Mouse (Mus musculus) heart, postnatal 0 days (tissue): Measurements from ENCODE around the gene Rabl3. TPM values are rescaled to one million over a fixed set of nuclear protein-coding genes. Genes with fewer than 3 reads are reported as not detected.

Source experiments
- ATAC-seq: fragments of 200-750 bp; cut with Nextera tagmentation; 2 replicates; pipeline ENCODE4 v1.8.0; 2017; ENCODE audit warnings: low read depth, moderate number of reproducible peaks, moderate library complexity; ENCODE audit not compliant: insufficient read depth
- DNase-seq: peaks from one replicate; pipeline ENCODE4 v3.0.0-alpha.2; 2016; ENCODE audit warnings: low spot score
- H3K27ac ChIP-seq: fragments of 300-500 bp; sonication (generic); 2 replicates; pipeline ENCODE4 v1.5.1; 2014; ENCODE audit warnings: low read depth, mild to moderate bottlenecking
- H3K27me3 ChIP-seq: fragments of 300-500 bp; sonication (generic); 2 replicates; pipeline ENCODE4 v1.6.1; 2014; ENCODE audit warnings: low read length, mixed read lengths; ENCODE audit not compliant: control insufficient read depth, insufficient read depth
- H3K36me3 ChIP-seq: fragments of 300-500 bp; sonication (generic); replicated peaks from 2 replicates; pipeline ENCODE4 v1.6.1; 2014; ENCODE audit warnings: low read length, mixed read lengths; ENCODE audit not compliant: control insufficient read depth, insufficient read depth
- H3K4me1 ChIP-seq: fragments of 300-500 bp; sonication (generic); 2 replicates; pipeline ENCODE4 v1.6.1; 2014; ENCODE audit warnings: antibody characterized with exemption; ENCODE audit not compliant: control insufficient read depth, insufficient read depth
- H3K4me2 ChIP-seq: fragments of 300-500 bp; sonication (generic); 2 replicates; pipeline ENCODE4 v1.6.1; 2014; ENCODE audit warnings: low read depth, mild to moderate bottlenecking, low read length, moderate library complexity
- H3K4me3 ChIP-seq: fragments of 300-500 bp; sonication (generic); 2 replicates; pipeline ENCODE4 v1.5.1; 2014; ENCODE audit warnings: low read depth, low read length
- H3K9ac ChIP-seq: fragments of 300-500 bp; sonication (generic); replicated peaks from 2 replicates; pipeline ENCODE4 v1.6.1; 2014; ENCODE audit warnings: low read depth, low read length, mixed read lengths
- H3K9me3 ChIP-seq: fragments of 300-500 bp; sonication (generic); replicated peaks from 2 replicates; pipeline ENCODE4 v1.6.1; 2016; ENCODE audit warnings: low read length; ENCODE audit not compliant: control insufficient read depth
- CTCF ChIP-seq: IDR thresholded peaks from 2 replicates; pipeline ENCODE4 v1.5.1; 2016; ENCODE audit warnings: antibody characterized with exemption, control low read depth, low read depth
- EP300 ChIP-seq: IDR thresholded peaks from 2 replicates; pipeline ENCODE4 v1.6.1; 2016; ENCODE audit warnings: antibody characterized with exemption, low read depth
- WGBS: fragments of 180-500 bp; shearing (Covaris S2); extraction: QIAGEN DNeasy Blood & Tissue Kit; methylation state at CpG from one replicate; pipeline ENCODE4 v1.1.7; 2014; 5-methylcytosine and 5-hydroxymethylcytosine counted together
- polyA plus RNA-seq: library from polyadenylated mRNA; unstranded; fragments of >200 nt; fragmentation: Nextera tagmentation; extraction: Ambion mirVana; gene quantifications from 2 replicates; pipeline ENCODE4 v1.2.1, GENCODE M21; 2015
- total RNA-seq: library from RNA; depleted of rRNA; stranded (reverse); fragments of >200 nt; gene quantifications from 2 replicates; pipeline ENCODE4 v1.2.3, GENCODE M21; 2014; ENCODE audit warnings: low replicate concordance

Gene Rabl3
- total and polyA plus RNA-seq, 2 experiments from 2014 or later = 4.9 to 18.5 TPM

- DNase-seq (no peak), ATAC-seq (no peak)
- Histone ChIP-seq H3K4me2 (no peak overlapping the region), H3K4me3 (no peak overlapping the region), H3K36me3 (peaks cover 42% of the 10 kb centered on the region), H3K4me1 (no peaks in the 10 kb centered on the region), H3K27me3 (no peaks in the 10 kb centered on the region), H3K27ac (no peak overlapping the region), H3K9ac (no peak overlapping the region), H3K9me3 (no peaks in the 10 kb centered on the region)
- TF ChIP-seq CTCF (no peak), EP300 (no peak)
- WGBS = 94% methylated on average over 15 of the region's 15 CpGs
Measured at GRCm38 (mm10) chr16:37511489-37511888, 28.2 kb upstream of the Rabl3 start.

GRCm38 (mm10) chr16:37514644-37515043, 25.0 kb upstream of the Rabl3 start:
- TF ChIP-seq CTCF (no peak), EP300 (no peak)
- Histone ChIP-seq H3K4me2 (no peak overlapping the region), H3K4me3 (no peak overlapping the region), H3K27ac (no peak overlapping the region), H3K9ac (no peak overlapping the region), H3K9me3 (no peaks in the 10 kb centered on the region), H3K4me1 (no peaks in the 10 kb centered on the region), H3K36me3 (peaks cover 47% of the 10 kb centered on the region), H3K27me3 (no peaks in the 10 kb centered on the region)
- WGBS = 86% methylated on average over 8 of the region's 8 CpGs
- ATAC-seq (no peak), DNase-seq (no peak)

DNA sequence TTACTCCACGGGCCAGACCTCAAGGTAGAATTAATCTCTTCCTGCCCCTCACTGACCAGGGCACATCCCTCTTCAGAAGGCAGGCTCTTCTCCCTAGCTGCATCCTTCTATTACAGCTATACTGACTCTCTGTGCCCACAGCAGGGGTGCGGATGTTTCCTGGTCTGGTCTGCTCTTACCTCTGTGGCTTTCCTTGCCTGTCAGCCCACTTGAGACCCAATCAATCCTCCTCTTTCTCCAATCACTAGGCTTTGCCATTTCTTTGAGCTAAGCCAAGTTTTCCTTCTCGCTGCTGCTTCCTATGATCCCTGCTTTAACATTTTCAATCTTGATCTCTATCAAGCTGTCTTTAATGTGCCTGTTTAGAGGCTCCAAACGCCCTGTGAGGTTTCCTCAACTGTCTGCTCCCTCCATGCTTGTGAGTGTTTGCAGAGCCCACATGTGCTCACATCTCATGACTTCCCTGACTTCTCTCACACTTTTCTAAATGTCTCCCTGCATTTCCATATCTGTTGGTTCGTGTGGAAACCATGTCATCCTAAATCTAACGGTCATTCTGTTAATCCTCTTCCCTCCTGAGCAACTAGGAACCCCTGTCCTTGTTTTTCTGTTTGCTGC, 23.2 kb upstream of the Rabl3 start:
- Histone ChIP-seq H3K4me2 (no peak overlapping the region), H3K27me3 (no peaks in the 10 kb centered on the region), H3K27ac (no peak overlapping the region), H3K4me3 (no peak overlapping the region), H3K36me3 (peaks cover 52% of the 10 kb centered on the region), H3K9ac (no peak overlapping the region), H3K9me3 (no peaks in the 10 kb centered on the region), H3K4me1 (no peaks in the 10 kb centered on the region)
- 82% methylated on average over 6 of the region's 6 CpGs for WGBS
- no peak for DNase-seq
- TF ChIP-seq EP300 (no peak), CTCF (no peak)
- ATAC-seq = no peak

DNA sequence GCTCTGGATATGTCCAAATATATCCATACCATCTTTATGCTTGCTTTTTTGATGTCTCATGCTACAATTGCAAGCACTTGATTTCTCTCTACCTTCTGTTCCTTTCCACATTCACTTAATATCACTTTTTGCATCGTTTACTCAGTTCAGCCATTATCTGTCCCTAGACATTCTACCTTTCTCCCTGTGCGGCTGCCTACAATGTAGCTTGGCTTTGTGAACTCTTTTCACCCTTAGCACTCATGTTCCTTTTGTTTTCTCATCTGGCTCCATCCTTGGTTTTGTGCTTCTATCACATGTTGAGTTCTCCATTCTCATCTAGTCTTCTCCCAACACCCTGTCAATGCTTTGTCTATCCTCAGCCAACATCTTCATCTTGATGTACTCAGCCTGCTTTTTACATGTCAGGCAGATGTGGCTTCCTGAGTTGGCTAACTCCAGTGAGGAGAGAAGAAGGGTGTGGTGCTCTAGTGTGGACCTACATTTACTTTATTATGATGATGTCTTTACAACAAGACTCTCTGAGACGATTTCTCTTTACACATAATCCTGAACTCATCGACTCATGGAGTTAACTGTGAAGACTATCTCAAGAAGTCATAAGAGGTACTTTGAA, 22.0 kb upstream of the Rabl3 start:
- DNase-seq (no peak), ATAC-seq (no peak)
- Histone ChIP-seq H3K4me3 (no peak overlapping the region), H3K36me3 (peaks cover 55% of the 10 kb centered on the region), H3K4me2 (no peak overlapping the region), H3K27ac (no peak overlapping the region), H3K4me1 (no peaks in the 10 kb centered on the region), H3K9ac (no peak overlapping the region), H3K9me3 (no peaks in the 10 kb centered on the region), H3K27me3 (no peaks in the 10 kb centered on the region)
- WGBS = 93% methylated on average over 4 of the region's 4 CpGs
- TF ChIP-seq CTCF (no peak), EP300 (no peak)

DNA sequence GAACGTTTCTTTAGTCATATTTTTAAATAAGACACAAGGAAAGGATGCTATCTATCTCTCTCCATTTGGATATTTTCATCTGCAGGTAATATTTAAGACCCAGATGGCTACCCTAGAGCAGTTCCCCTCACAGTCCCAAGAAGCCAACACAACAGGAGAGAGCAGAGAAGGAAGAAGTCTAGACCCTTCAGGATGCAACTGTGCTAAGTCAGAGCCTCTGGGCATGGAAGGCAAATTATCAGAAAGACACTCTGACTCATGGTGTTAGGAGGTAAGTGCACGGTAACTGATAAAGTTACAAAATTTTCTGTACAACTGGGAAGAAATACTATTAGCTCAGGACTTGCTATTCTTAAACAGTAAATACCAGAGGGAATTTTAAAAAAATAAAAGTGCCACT, 21.0 kb upstream of the Rabl3 start:
- no peaks in the 10 kb centered on the region for H3K4me1 ChIP-seq
- no peak overlapping the region for H3K9ac ChIP-seq
- TF ChIP-seq EP300 = no peak
- TF ChIP-seq CTCF = no peak
- ATAC-seq = no peak
- no peak overlapping the region for H3K27ac ChIP-seq
- H3K36me3 ChIP-seq = peaks cover 55% of the 10 kb centered on the region
- H3K9me3 ChIP-seq = 0 out of 2 replicates have a peak, but pooled peaks cover 4% of the 10 kb centered on the region
- no peak for DNase-seq
- H3K4me2 ChIP-seq = no peak overlapping the region
- H3K4me3 ChIP-seq = no peak overlapping the region
- H3K27me3 ChIP-seq = no peaks in the 10 kb centered on the region
- 63% methylated on average over 2 of the region's 2 CpGs for WGBS

DNA sequence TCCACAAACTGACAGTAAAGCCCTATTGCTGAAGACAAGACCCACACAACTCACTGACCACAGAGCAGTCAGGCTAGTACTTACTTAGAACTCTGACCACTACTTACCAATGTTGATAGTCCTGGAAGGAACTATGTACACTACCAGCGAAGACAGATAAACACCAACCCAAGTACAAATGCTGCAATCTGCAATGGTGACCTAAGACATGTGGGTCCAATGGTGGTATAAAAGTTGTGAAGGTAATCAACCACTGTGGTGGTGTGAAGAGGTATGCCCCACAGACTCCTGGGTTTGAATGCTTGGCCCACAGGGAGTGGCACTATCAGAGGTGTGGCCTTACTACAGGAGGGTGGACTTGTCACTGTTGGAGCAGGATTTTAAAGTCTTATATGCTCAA, 20.0 kb upstream of the Rabl3 start:
- H3K9ac ChIP-seq = no peak overlapping the region
- H3K27ac ChIP-seq = no peak overlapping the region
- TF ChIP-seq EP300 = no peak
- no peaks in the 10 kb centered on the region for H3K4me1 ChIP-seq
- H3K36me3 ChIP-seq = peaks cover 60% of the 10 kb centered on the region
- no peak for DNase-seq
- no peak overlapping the region for H3K4me3 ChIP-seq
- no peak overlapping the region for H3K4me2 ChIP-seq
- 0 out of 2 replicates have a peak, but pooled peaks cover 6% of the 10 kb centered on the region for H3K9me3 ChIP-seq
- ATAC-seq = no peak
- 100% methylated on average over 1 of the region's 1 CpGs for WGBS
- no peaks in the 10 kb centered on the region for H3K27me3 ChIP-seq
